Mouse (Mus musculus) liver, postnatal 0 days (tissue): ENCODE data around the gene Otulinl.

Experiments
- CTCF ChIP-seq: sonication (generic); IDR thresholded peaks from 2 replicates; pipeline ENCODE4 v1.5.1; 2016; ENCODE audit warnings: antibody characterized with exemption, low read depth
- EP300 ChIP-seq: IDR thresholded peaks from 2 replicates; pipeline ENCODE4 v1.6.1; 2016; ENCODE audit warnings: antibody characterized with exemption, low read depth, mild to moderate bottlenecking

DNA sequence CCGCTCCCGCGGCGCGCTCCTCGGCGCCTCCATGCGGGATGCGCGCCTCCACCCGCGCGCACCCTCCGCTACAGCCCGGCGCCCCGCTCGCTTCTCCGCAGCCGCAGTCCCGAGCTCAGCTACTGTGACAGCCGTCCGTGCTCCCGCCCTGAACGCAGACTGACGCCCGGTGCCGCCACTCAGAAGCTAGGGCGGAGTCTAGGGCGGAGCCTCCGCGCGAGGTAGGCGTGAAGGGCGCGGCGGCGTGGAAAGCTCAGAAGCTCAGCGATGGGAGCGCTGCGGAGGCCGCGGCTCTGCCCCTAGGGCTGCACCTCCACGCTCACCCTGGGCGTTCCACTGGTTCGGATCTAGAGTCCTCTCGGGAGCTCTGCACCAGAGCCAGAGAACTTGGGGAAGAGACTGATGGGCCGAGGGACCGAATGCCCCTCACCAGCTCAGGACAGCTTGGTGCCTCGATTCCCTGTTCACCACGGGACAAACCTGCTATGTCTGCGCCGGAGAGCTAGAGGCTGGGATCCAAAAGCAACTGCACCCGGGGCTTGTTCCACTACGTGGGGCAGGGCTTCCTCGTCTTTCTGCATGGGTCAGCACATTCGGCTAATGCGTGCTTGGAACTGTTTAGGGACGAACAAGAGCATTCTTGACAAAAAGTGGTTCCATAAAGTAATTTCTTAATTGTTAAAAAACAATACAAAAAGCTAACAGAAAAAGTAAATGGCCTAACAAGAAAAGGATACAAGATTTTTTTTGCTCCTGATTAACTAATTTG lies at the start of gene Otulinl:
- no peak for TF ChIP-seq CTCF
- no peak for TF ChIP-seq EP300
